Mouse (Mus musculus) bone marrow macrophage, adult 2 months (primary cell): ENCODE measurements at regions not wholly inside any gene's neighbourhood (a gene's known extent, or its start where the extent isn't known, plus 50 kb on each side); places are given as distances from the start of the nearest gene placed in this dataset.

ENCODE experiments used
- CTCF ChIP-seq: IDR thresholded peaks from 2 replicates; pipeline ENCODE4 v1.5.1; 2012; ENCODE audit warnings: low read depth, mild to moderate bottlenecking, low read length, moderate library complexity
- POLR2A ChIP-seq: IDR thresholded peaks from 2 replicates; pipeline ENCODE4 v1.6.1; 2012; ENCODE audit warnings: mild to moderate bottlenecking, low read depth, low read length, borderline replicate concordance

GRCm38 (mm10) chr1:76137701-76138100 is 591.6 kb downstream of the Slc4a3 start:
- TF ChIP-seq CTCF (no peak), POLR2A (no peak)
